Mouse (Mus musculus) adrenal gland (tissue): Measurements from ENCODE around the gene Gna15.

ENCODE experiments used
- intact Hi-C: fragments of 180-260 bp; cut with DNase I; formaldehyde crosslinking; loops from one replicate; pipeline ENCODE4 v1.15.1; 2025

Gene Gna15

DNA sequence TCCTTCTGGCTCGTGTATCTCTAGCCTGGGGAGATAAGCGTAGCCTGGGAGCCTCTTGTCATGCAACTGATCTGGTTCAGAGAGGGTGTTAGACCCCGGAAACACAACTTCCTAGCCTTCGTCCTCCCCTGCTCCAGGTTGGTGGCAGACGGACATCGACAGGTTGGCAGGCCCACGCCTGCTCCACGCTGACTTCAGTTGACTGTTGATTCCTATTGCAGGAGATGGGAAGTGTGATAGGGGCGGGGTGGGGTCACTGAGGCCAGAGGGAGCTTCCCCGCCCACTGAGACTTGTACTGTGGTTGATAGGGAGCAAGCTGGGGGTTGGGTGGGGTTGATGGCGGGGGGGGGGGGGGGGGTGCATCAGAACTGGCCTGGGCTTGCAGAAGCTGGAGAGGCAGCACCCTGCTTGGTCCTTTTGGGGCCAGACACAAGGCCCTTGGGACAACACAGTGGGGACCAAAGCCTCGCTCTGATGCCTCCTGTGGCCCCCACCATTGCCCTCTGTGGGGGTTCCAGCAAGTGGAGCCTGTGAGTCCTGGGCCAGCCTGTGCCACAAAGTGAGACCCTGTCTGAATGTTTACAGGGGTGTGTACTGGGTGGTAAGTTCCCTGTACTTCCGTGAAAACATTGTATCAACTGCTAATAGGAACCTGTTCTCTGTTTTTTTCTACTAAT lies 1.1 kb upstream of the Gna15 start:
- intact Hi-C loops: no loop called here

- intact Hi-C loops: no loop called here
Measured at GRCm38 (mm10) chr10:81523570-81523969, 455 bp downstream of the Gna15 start.

- intact Hi-C loops: no loop called here
Measured at GRCm38 (mm10) chr10:81523142-81523541, 883 bp downstream of the Gna15 start.

DNA sequence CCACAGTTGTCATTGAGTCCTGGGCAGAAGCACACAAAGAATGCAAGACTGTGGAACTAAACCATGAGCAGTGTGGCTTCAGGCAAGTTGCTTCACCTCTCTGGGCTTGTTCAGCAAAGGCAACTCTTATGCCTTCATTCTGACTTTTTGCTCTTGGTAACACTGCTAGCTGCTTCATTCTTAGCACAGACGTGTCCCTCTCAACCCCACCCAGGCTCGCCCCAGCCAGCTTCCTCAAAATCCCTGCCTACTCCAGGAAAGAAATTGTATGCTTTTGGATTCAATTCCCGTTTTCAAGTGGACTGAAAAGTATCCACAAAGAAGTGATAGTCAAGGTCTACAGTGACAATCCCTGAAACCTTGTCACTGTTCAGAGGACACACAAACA lies 4.1 kb downstream of the Gna15 start:
- intact Hi-C loops: loop anchor here (5.0 kb wide), 1 partner anchor 32 kb away; no protein-coding TSS in a partner anchor

GRCm38 (mm10) chr10:81519227-81519977 lies 4.6 kb downstream of the Gna15 start:
- intact Hi-C loops: loop anchor here (5.0 kb wide), 1 partner anchor 33 kb away; no protein-coding TSS in a partner anchor

GRCm38 (mm10) chr10:81518546-81518945 lies 5.5 kb downstream of the Gna15 start:
- intact Hi-C loops: loop anchor here (5.0 kb wide), 1 partner anchor 34 kb away; no protein-coding TSS in a partner anchor

DNA sequence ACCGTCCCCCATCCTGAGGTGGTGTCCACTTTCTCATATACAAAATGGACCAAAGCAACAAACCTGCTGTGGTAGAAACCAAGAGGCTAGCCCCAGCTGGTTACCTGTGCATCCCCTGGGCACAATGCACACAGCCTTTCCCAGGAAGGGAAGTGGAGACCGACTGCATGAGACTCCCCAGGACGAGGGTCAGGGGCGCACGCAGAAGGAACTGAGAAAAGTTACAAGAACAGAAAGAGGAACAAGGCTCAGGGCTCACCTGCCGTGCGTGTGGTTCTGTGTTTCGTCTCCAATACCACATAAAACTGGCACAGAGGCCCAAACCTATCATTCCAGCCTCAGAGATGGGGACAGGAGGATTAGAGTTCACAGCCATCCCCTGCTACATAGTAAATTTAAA lies 6.8 kb downstream of the Gna15 start:
- intact Hi-C loops: loop anchor here (5.0 kb wide), 1 partner anchor 35 kb away; no protein-coding TSS in a partner anchor

DNA sequence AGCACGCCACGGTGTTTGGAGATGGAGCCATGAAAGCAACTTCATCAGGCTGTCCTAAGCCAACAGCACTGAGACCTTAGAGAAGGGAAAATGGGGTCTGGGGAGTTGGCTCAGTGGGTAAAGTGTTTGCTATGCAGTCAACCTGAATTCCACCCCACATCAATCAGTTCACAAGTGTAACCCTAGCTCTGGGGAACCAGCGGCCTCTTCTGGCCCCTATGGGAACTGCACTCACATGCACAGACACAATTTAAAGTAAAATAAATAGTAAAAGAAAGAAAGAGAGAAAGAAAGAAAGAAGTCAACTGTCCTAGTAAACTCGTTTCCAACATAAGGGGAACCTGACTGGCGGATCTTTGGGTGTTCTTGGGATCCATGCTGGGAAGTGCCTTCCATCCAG lies 10.2 kb downstream of the Gna15 start:
- intact Hi-C loops: no loop called here

DNA sequence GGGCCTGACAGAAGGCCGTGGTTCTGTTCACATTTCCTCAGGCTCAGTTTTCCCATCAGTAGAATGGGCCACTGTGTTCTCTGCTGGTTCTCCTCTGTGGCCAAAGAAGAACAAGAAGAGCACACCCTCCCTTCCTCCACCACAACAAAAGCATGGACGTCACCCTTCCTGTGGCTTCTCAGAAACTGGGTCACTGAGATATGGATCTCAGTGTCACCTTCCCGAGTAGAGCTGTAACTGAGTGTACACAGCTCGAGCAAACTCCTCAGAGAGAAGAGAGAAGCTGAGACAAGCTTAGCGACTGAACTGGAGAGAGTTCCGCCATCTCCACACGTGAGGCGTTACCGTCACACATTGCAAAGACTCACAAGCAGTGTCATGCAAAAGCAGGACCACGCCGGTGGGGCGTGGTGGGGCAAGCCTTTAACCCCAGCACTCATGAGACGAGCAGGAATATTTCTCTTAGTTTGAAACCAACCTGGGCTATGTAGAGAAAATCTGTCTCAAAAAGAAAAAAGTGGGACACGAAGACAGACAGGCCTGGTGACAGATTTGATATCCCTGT lies 13.7 kb downstream of the Gna15 start:
- intact Hi-C loops: no loop called here

GRCm38 (mm10) chr10:81507691-81508489 lies 16.1 kb downstream of the Gna15 start:
- intact Hi-C loops: no loop called here

GRCm38 (mm10) chr10:81507095-81507494 lies 16.9 kb downstream of the Gna15 start:
- intact Hi-C loops: no loop called here

GRCm38 (mm10) chr10:81505016-81505664 lies 18.9 kb downstream of the Gna15 start:
- intact Hi-C loops: no loop called here

DNA sequence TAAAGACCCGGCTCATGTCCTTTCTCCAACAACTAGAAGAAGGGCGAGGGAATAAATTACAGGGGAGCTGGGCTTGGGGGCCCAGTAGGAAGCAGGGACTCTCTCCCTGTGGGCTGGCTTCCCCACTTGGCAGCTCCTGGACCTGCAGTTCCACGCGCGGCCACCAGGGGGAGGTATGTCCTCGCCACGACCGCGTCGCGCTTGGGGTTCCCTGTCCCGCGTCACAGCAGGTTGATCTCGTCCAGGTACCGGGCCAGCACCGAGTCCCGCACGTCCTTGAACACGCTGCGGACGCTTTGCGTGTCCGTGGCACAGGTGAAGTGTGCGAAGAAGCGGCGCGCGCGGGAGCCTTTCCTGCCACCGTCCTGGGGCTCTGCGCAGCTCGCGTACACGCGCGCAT lies 21.4 kb downstream of the Gna15 start:
- intact Hi-C loops: loop anchor here (2.0 to 5.0 kb wide), 3 partner anchors 24 to 670 kb away; no protein-coding TSS in a partner anchor

DNA sequence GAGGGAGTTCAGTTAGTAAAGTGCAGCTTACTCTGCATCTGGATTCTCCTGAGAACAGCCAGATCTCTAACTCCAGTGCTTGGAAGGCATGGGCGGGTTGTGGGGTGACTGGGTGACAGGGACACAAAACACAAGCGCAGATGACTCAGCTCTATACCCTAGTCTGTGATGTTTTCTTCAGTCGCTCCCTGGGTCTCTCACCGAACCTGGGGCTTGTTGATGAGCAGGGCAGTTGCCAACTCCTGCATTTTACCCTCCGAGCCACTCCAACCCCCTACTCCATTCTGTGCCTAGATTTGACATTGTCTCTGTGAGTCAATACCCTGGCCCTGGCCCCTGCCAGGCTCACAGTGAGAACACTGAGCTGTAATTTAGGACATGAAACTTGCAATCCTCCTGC lies 22.2 kb downstream of the Gna15 start:
- intact Hi-C loops: loop anchor here (2.0 to 5.0 kb wide), 3 partner anchors 25 to 670 kb away; no protein-coding TSS in a partner anchor

DNA sequence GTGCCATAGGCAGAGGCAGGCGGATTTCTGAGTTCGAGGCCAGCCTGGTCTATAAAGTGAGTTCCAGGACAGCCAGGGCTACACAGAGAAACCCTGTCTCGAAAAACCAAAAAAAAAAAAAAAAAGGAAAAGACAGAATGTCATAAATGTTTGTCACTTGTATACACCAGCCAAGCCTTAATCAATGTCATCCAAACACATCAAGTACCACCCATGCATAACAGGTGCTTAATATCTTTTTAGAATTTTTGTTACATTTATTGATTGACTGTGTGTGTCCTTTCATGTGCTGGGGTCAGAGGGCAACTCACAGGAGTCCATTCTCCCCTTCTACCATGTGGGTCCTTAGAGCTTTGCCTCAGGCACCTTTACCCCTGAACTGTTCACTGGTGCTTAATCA lies 24.0 kb downstream of the Gna15 start, which contains the start of gene S1pr4:
Gene S1pr4 (minus strand): TSS at position 101 of the 400 bp plus-strand sequence.
- intact Hi-C loops: loop anchor here (5.0 kb wide), 2 partner anchors 52 to 672 kb away; no protein-coding TSS in a partner anchor

- intact Hi-C loops: no loop called here
Measured at GRCm38 (mm10) chr10:81499250-81499901, 24.6 kb downstream of the Gna15 start.

GRCm38 (mm10) chr10:81498316-81499249 lies 25.4 kb downstream of the Gna15 start:
- intact Hi-C loops: no loop called here

- intact Hi-C loops: no loop called here
Measured at GRCm38 (mm10) chr10:81497401-81498270, 26.4 kb downstream of the Gna15 start.
